Mouse (Mus musculus): ENCODE measurements around the gene Vps18. TPM values are rescaled to one million over a fixed set of nuclear protein-coding genes. Genes with fewer than 3 reads are reported as not detected.

Gene Vps18
- total and polyA plus RNA-seq, 3 experiments, result 9.0 to 33.3 (median 21.2) TPM

- Histone ChIP-seq H3K4me3 (ENCODE audit: low read depth, low read length) (peak overlapping the region; percentile 70; the same call in 1 of the 2 replicates), H3K9me3 (replicated peaks) (peaks cover 3% of the 10 kb centered on the region), H3K4me1 (ENCODE audit: insufficient read depth, low read depth, low read length) (peaks cover 77% of the 10 kb centered on the region), H3K27me3 (ENCODE audit: insufficient read depth, low read length) (peaks cover 49% of the 10 kb centered on the region), H3K36me3 (replicated peaks) (no peaks in the 10 kb centered on the region)
- TF ChIP-seq GATA2 (IDR thresholded peaks at IDR 0.05; ENCODE audit: borderline replicate concordance, low read depth, low read length) (no peak), GATA1 (IDR thresholded peaks at IDR 0.05; ENCODE audit: borderline replicate concordance, low read length) (no peak), CTCF (IDR thresholded peaks at IDR 0.05; ENCODE audit: low read depth, low read length) (no peak), TAL1 (conservative IDR thresholded peaks at IDR 0.05; ENCODE audit: low read depth, low read length) (no peak), POLR2AphosphoS5 (IDR thresholded peaks at IDR 0.05; ENCODE audit: insufficient replicate concordance, low read depth, low read length) (no peak)
- no peak for ATAC-seq (ENCODE audit: extremely low read depth, insufficient number of reproducible peaks, low FRiP score, poor library complexity, severe bottlenecking)
- DNase-seq (ENCODE audit: low spot score), result no peak
Observed at GRCm38 (mm10) chr2:119321771-119322586, 33.4 kb downstream of the Vps18 start.

GRCm38 (mm10) chr2:119322587-119323300 is 34.2 kb downstream of the Vps18 start:
- no peaks in the 10 kb centered on the region for H3K36me3 ChIP-seq (replicated peaks)
- ATAC-seq (ENCODE audit: extremely low read depth, insufficient number of reproducible peaks, low FRiP score, poor library complexity, severe bottlenecking) (peak; percentile 23; the same call in 1 of the 2 replicates), DNase-seq (ENCODE audit: low spot score) (peak; percentile 61)
- peaks cover 80% of the 10 kb centered on the region for H3K4me1 ChIP-seq (ENCODE audit: insufficient read depth, low read depth, low read length)
- peak overlapping the region; percentile 70; the same call in 1 of the 2 replicates for H3K4me3 ChIP-seq (ENCODE audit: low read depth, low read length)
- H3K27me3 ChIP-seq (ENCODE audit: insufficient read depth, low read length), result peaks cover 56% of the 10 kb centered on the region
- H3K9me3 ChIP-seq (replicated peaks), result peaks cover 3% of the 10 kb centered on the region
- no peak for TF ChIP-seq GATA1 (IDR thresholded peaks at IDR 0.05; ENCODE audit: borderline replicate concordance, low read length)
- no peak for TF ChIP-seq POLR2AphosphoS5 (IDR thresholded peaks at IDR 0.05; ENCODE audit: insufficient replicate concordance, low read depth, low read length)
- TF ChIP-seq GATA2 (IDR thresholded peaks at IDR 0.05; ENCODE audit: borderline replicate concordance, low read depth, low read length), result no peak
- TF ChIP-seq CTCF (IDR thresholded peaks at IDR 0.05; ENCODE audit: low read depth, low read length), result no peak
- TF ChIP-seq TAL1 (conservative IDR thresholded peaks at IDR 0.05; ENCODE audit: low read depth, low read length), result no peak

- TF ChIP-seq GATA1 (IDR thresholded peaks at IDR 0.05; ENCODE audit: borderline replicate concordance, low read length), result no peak
- Histone ChIP-seq H3K36me3 (replicated peaks) (no peaks in the 10 kb centered on the region), H3K4me3 (ENCODE audit: low read depth, low read length) (peak overlapping the region; percentile 65; the same call in 1 of the 2 replicates), H3K9me3 (replicated peaks) (peaks cover 3% of the 10 kb centered on the region), H3K4me1 (ENCODE audit: insufficient read depth, low read depth, low read length) (peaks cover 76% of the 10 kb centered on the region), H3K27me3 (ENCODE audit: insufficient read depth, low read length) (peaks cover 68% of the 10 kb centered on the region)
- DNase-seq (ENCODE audit: low spot score), result peak; percentile 66
- no peak for ATAC-seq (ENCODE audit: extremely low read depth, insufficient number of reproducible peaks, low FRiP score, poor library complexity, severe bottlenecking)
Observed at GRCm38 (mm10) chr2:119323866-119324575, 35.5 kb downstream of the Vps18 start.

- peaks cover 3% of the 10 kb centered on the region for H3K9me3 ChIP-seq (replicated peaks)
- peak; percentile 53 for DNase-seq (ENCODE audit: low spot score)
- ATAC-seq (ENCODE audit: extremely low read depth, insufficient number of reproducible peaks, low FRiP score, poor library complexity, severe bottlenecking), result no peak
- H3K27me3 ChIP-seq (ENCODE audit: insufficient read depth, low read length), result peaks cover 74% of the 10 kb centered on the region
- TF ChIP-seq POLR2AphosphoS5 (IDR thresholded peaks at IDR 0.05; ENCODE audit: insufficient replicate concordance, low read depth, low read length), result no peak
- TF ChIP-seq GATA2 (IDR thresholded peaks at IDR 0.05; ENCODE audit: borderline replicate concordance, low read depth, low read length), result no peak
- TF ChIP-seq TAL1 (conservative IDR thresholded peaks at IDR 0.05; ENCODE audit: low read depth, low read length), result no peak
- TF ChIP-seq CTCF (IDR thresholded peaks at IDR 0.05; ENCODE audit: low read depth, low read length), result no peak
- no peak for TF ChIP-seq GATA1 (IDR thresholded peaks at IDR 0.05; ENCODE audit: borderline replicate concordance, low read length)
- H3K4me3 ChIP-seq (ENCODE audit: low read depth, low read length), result peak overlapping the region; percentile 65; the same call in 1 of the 2 replicates
- H3K4me1 ChIP-seq (ENCODE audit: insufficient read depth, low read depth, low read length), result peaks cover 76% of the 10 kb centered on the region
- no peaks in the 10 kb centered on the region for H3K36me3 ChIP-seq (replicated peaks)
Observed at GRCm38 (mm10) chr2:119324576-119325318, 36.2 kb downstream of the Vps18 start.

- ATAC-seq (ENCODE audit: extremely low read depth, insufficient number of reproducible peaks, low FRiP score, poor library complexity, severe bottlenecking) (no peak), DNase-seq (ENCODE audit: low spot score) (peak; percentile 39)
- Histone ChIP-seq H3K36me3 (replicated peaks) (no peaks in the 10 kb centered on the region), H3K27me3 (ENCODE audit: insufficient read depth, low read length) (peaks cover 77% of the 10 kb centered on the region), H3K4me1 (ENCODE audit: insufficient read depth, low read depth, low read length) (peaks cover 71% of the 10 kb centered on the region), H3K4me3 (ENCODE audit: low read depth, low read length) (peak within 1 kb of the TSS; percentile 65; the same call in 1 of the 2 replicates), H3K9me3 (replicated peaks) (no peaks in the 10 kb centered on the region)
- TF ChIP-seq POLR2AphosphoS5 (IDR thresholded peaks at IDR 0.05; ENCODE audit: insufficient replicate concordance, low read depth, low read length) (no peak), CTCF (IDR thresholded peaks at IDR 0.05; ENCODE audit: low read depth, low read length) (no peak), GATA1 (IDR thresholded peaks at IDR 0.05; ENCODE audit: borderline replicate concordance, low read length) (no peak), GATA2 (IDR thresholded peaks at IDR 0.05; ENCODE audit: borderline replicate concordance, low read depth, low read length) (no peak), TAL1 (conservative IDR thresholded peaks at IDR 0.05; ENCODE audit: low read depth, low read length) (no peak)
Observed at GRCm38 (mm10) chr2:119325568-119326143, 37.1 kb downstream of the Vps18 start, which contains the start of gene Dll4. TSS of gene Dll4 (plus strand) at chr2:119325784.

Data from G1E (cell line).